In the genomic region with DNA sequence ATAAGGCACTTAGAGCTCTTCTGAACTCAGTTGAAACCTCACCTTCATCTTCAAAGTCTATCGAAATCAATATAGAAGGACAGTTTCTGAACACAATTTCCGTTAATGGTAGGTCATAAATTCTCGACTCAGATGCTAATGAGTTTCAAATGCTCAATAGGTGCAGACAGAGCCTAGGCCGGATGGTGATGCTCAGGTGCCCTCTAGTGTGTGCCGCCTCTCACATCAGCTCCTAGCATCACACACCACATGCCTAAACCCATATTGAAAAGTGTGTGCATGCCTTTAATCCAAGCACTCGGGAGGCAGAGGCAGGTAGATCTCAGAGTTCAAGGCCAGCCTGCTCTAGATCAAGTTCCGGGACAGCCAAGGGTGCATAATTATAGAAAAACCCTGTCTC, we compare ENCODE assay signal across 1 mouse cellular context.
TF ChIP-seq lines count a peak whose summit lies in the region.

No protein-coding gene starts in this region.

TF ChIP-seq in MEL, 35 proteins besides CTCF, POLR2A, EP300 and RAD21 (continued from another document):
- TF ChIP-seq NELFE (IDR thresholded peaks at IDR 0.05; ENCODE audit: low read depth, low read length) (no peak), GABPA (IDR thresholded peaks at IDR 0.05; ENCODE audit: low read depth, low read length) (no peak)
